Mouse (Mus musculus): ENCODE measurements around the gene Vinac1. TPM values are rescaled to one million over a fixed set of nuclear protein-coding genes. Genes with fewer than 3 reads are reported as not detected.
"Not testable (repeated sequence)": the region's sequence is repeated elsewhere in the genome, so short reads cannot be mapped to it uniquely, and the experiment has no call there.

The Vinac1 gene
- total RNA-seq, 2 experiments from 2014 or later = not detected

DNA sequence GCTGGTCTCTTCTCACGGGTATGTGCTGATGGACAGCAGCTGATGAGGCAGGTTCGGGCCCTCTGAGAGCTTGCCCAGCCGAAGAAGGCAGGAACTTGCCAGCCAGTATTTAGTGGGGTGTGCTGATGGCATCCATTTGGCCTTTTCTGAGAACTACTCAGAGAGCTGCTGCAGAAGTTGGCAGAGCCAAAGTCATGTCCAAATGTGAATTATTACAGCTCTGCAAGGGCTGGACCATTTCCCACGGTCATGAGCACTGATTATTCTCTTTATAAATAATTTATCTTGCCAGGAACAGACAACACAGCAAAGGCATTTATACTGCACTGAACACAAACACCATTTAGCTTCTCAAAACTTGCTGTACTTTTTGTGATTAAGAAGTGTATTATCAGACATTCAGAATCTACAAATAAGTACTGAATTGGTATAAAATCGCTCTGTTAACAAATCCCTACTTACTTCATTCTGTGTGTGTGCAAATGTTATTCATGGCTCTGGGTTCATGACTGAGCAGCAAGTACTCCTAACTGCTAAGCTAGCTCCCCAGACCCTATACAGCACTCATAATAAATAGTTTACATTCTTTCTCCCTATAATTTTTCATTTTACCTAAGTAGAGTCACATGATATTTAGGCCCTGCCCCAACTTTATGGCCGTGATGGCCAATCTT lies 1.7 kb downstream of the Vinac1 start:
- no peak for DNase-seq (ENCODE audit: extremely low spot score in 1 of 2, low spot score in 1 of 2)

DNA sequence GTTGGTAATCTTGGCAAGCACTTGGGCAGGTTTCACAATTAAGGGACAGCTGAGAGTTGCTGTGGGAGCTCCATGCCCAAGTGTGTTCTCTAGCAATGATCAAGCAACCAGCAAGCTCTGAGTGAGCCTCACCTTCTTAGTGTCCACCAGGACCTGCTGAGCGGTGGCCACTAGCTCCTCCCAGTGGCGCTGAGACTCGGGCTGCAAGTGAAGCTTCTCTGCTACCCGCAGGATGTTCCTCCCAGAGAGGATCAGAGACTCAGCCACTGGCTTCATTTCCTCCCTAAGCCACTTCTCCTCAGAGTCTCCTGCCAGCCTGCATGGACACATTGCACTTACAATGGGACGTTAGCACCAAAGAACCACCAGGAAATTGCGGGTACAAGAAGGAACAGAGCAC lies 7.4 kb downstream of the Vinac1 start:
- DNase-seq (ENCODE audit: extremely low spot score in 1 of 2, low spot score in 1 of 2) = no peak

DNA sequence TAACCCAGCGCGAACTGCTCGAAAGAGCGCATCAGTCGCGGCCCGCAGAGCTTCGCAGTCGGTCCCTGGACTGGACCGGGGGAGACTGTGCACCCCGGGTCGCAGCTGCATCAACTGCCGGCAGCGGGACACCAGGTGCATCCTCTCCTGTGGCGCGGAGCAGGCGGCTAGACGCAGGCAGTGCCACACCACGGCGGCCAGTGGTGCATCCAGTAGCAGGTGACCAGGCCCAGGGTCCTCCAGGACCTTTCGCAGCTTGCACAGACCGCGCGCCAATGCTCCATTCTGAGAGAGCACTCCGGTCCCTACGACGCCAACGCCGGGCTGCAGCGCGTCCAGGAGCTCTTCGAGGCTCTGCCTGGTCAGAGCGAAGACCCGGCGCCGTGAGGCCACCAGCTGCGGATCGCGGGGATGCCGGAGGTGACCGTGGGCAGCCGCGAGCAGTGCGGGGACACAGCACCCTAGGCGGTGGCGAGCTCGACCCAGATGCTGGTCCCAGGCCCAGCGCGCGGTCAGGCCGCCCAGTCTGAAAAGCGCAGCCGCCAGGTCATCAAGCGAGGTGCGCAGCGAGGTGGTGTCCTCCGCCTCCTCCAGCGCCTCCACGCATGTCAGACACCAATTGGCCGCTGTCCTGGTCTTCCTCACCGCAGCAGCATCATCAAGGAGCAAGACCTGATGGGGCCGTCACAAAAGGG lies 8.9 kb downstream of the Vinac1 start:
- DNase-seq (ENCODE audit: extremely low spot score in 1 of 2, low spot score in 1 of 2) = peak in 1 of 2 experiments; percentile 15

DNA sequence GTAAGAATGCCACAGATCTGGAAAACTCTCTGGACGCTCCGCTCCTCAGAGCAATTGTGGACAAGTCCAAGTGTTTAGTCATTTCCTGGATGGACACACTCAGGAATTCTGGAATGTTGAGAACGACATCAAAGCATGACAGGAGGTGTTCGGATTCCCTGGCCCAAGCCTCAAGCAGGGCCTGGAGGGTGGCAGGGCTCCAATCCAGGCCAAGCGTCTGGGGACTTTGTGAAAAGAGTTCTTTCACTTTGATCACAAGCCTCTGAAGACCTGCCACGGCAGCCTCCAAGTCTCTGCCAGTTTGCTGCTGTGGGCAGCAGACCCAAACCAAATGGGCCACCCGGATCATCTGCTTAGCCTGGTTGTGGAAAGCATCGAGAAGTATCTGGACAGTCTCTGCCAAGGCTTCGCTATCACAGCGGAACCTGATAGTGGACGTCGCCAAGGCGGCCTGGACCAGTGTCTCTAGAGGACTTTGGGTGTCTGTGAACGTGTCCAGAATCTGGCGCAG lies 9.5 kb downstream of the Vinac1 start:
- DNase-seq (ENCODE audit: extremely low spot score in 1 of 2, low spot score in 1 of 2) = peak in 1 of 2 experiments; percentile 12

DNA sequence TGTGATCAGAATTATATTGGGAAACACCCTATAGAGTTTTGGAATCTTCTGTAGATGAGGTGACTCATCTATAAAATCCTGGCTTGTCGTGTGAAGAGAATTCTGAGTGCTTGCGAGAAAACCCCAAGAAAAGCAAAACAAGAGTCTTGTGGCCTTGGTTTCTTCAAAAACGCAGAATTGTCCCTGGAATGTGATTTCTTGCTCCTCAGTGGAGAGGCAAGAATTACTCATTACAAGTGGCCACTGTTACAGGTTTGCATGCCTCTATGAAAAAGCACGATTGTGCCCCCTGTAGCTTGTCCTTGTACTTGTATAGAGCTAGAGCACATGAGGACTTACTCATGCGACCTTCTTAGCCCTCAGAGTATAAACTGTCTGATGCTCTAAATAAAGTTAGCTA lies 12.6 kb downstream of the Vinac1 start:
- DNase-seq (ENCODE audit: extremely low spot score in 1 of 2, low spot score in 1 of 2) = no peak

DNA sequence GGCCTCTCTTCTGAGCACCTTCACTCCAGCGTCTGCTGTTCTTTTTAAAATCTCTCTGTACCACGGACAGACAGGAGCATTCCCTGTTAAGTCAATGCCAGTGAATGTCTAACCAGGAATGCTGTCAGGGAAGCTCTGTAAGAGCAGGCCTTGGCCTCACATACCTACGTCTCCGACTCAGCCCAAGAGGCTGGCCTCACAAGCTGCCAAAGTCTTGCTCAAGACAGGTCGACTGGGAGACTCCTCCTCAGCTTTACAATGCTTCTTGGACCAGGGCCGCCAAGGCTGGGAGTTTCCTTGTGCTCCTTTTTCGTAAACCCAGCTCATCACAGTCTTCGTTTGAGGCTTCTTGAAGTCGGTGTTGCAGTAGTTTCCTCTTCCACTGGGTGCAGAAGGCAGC lies 23.2 kb downstream of the Vinac1 start:
- DNase-seq (ENCODE audit: extremely low spot score in 1 of 2, low spot score in 1 of 2) = no peak

DNA sequence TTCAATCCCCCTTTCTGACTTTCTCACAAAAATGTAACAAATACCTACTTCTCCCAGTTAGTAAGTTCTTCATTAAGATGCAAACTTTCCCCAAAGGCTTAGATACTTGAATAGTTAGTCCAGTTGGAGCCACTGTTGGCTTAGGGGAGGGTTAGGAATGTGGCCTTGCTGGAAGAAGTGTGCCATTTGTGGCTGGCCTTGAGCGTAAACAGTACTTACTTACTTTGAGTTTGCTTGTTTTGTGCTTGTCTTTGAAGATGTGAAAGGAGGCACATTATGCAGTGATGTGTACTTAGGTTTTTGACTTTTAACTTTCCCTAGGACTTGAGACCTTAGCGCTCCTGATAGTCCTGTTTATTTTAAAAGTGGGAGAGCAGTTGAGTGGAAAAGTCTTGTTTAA lies 27.9 kb downstream of the Vinac1 start:
- no peak for DNase-seq (ENCODE audit: extremely low spot score in 1 of 2, low spot score in 1 of 2)

DNA sequence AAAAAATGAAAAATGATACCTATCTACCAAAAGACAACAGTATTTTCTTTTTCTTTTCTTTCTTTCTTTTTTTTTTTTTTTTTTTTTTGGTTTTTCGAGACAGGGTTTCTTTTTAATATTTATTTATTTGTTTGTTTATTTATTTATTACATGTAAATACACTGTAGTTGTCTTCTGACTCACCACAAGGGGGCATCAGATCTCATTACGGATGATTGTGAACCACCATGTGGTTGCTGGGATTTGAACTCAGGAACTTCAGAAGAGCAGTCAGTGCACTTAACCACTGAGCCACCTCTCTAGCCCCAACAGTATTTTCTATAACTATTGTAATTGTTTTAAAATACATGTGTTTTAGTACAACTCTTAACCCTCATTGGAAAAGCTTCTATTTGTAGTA lies 39.1 kb downstream of the Vinac1 start:
- DNase-seq (ENCODE audit: extremely low spot score in 1 of 2, low spot score in 1 of 2) = not testable (repeated sequence)

DNA sequence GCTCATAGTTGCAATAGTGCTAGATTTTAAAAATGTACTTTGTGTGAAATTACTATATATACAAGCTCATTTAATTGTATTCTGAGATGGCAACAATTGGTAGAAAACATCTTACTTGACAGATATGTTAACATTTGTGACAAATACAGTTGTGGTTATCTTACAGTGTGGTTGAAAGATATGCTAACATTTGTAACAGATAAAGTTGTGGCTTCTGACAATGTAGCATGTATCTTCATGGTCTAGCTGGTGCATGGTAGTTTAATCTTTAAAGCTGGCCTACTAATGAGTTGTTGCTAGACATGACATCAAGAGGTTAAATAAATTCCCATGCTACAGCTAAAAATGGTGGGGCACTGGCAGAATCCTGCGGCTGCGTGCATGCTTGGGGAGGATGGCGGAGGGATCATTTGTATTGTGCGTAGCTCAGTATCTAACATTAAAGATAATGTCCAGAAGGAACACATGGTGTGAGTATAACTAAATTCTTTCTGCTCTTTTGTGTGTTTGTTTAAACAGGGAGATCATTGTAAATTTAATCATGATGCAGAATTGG lies 41.7 kb downstream of the Vinac1 start:
- DNase-seq (ENCODE audit: extremely low spot score in 1 of 2, low spot score in 1 of 2) = no peak

DNA sequence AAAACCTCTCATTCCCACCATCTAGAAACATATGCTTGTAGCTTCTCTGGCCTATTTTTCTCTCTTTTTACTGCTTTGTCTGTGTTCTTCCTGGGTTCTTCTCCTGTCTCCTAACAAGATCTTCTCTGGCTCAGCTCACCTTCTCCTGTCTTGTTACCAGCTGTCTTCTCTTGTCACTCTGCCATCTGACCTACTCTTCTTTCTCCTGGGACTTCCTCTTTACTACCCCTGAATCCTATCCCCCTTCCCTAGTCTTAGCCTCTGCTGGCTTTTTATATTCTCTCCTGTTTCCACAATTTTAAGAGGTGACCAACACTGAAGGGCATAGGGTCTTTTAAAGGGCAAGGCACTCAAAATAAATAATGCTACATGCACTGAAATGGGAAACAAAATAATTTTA lies 43.1 kb downstream of the Vinac1 start:
- no peak for DNase-seq (ENCODE audit: extremely low spot score in 1 of 2, low spot score in 1 of 2)

DNA sequence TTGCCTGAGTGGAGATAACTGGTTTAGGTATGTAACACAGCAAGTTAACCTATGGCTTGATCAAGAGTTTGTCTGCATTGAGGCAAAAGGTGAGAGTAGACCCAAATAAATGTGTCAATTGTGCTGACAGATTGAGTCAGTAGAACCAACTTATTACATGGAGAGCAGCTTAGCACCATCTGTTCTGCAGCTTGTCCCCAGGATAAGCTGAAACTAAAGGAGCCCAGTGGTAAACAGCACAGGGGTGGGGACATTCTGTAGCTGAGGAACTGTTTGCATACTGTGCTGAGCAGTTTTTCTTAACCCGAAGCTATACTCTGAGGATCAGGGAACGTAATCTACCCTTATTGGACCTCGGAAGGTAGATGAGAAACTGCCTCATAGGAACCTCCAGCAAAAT lies 63.2 kb downstream of the Vinac1 start:
- DNase-seq (ENCODE audit: extremely low spot score in 1 of 2, low spot score in 1 of 2) = no peak

DNA sequence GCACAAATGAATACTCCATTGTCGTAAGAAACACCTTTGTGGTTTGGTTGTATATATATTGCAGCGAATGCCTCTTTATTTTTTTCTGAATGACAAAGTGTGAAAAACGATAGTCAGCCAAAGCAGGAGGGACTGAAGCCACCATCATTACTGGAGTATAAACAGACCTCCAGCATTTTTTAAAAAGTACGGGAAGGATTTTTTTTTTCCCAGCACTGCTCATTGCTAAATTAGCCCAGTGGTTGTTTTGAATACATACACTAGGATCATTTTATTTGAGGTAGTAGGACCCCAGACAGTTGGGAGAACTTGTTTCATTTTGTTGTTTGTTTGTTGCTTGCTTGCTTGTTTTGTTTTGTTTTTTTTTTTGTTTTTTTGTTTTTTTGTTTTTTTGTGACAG lies 72.4 kb downstream of the Vinac1 start:
- no peak for DNase-seq (ENCODE audit: extremely low spot score in 1 of 2, low spot score in 1 of 2)

Other genes starting within 250 kb of the Vinac1 start
- 10 to 100 TPM; 33.7 to 36.2 TPM for gene Tmem87b, start 230.1 kb downstream of the Vinac1 start, total RNA-seq (2021)
- 1 to 10 TPM in 1 of 2 experiments, under 1 TPM in 1; 0.89 to 1.1 TPM for gene Fbln7, start 185.2 kb downstream of the Vinac1 start, total RNA-seq (2021)
- gene Zc3h8, start 104.1 kb downstream of the Vinac1 start, total RNA-seq (2021) = 1 to 10 TPM; 4.6 to 4.7 TPM
- 10 to 100 TPM; 14.7 to 17.5 TPM for gene Zc3h6, start 80.8 kb downstream of the Vinac1 start, total RNA-seq (2021)
- 1 to 10 TPM; 6.2 to 7.5 TPM for gene Gm10762, start 80.4 kb downstream of the Vinac1 start, total RNA-seq (2021)
- gene Ttl, start 17.8 kb upstream of the Vinac1 start, total RNA-seq (2021) = 10 to 100 TPM; 32.8 to 35.2 TPM
- 10 to 100 TPM; 14.9 to 15.5 TPM for gene Polr1b, start 52.8 kb upstream of the Vinac1 start, total RNA-seq (2021)
- gene Chchd5, start 81.5 kb upstream of the Vinac1 start, total RNA-seq (2021) = 10 to 100 TPM; 12.8 to 13.6 TPM
- gene Slc20a1, start 150.6 kb upstream of the Vinac1 start, total RNA-seq (2021) = 100 to 1,000 TPM in 1 of 2 experiments, 10 to 100 TPM in 1; 97.2 to 112 TPM
- 1 to 10 TPM in 1 of 2 experiments, under 1 TPM in 1; 0.81 to 1.1 TPM for gene Ckap2l, start 249.0 kb upstream of the Vinac1 start, total RNA-seq (2021)